Mouse (Mus musculus): ENCODE data around the gene St3gal3. TPM values are rescaled to one million over a fixed set of nuclear protein-coding genes. Genes with fewer than 3 reads are reported as not detected.

Gene St3gal3
- polyA plus RNA-seq, 1 experiment, result 6.8 TPM

GRCm38 (mm10) chr4:117980161-117980560 lies 154.6 kb downstream of the St3gal3 start:
- Histone ChIP-seq H3K4me1 (ENCODE audit: control insufficient read depth, insufficient read depth, low read length) (peaks cover 3% of the 10 kb centered on the region), H3K27ac (ENCODE audit: control insufficient read depth, insufficient read depth, low read depth, low read length, poor library complexity) (no peak overlapping the region), H3K4me3 (replicated peaks; ENCODE audit: control insufficient read depth, low read depth, low read length) (no peak overlapping the region)
- WGBS, result 57% methylated on average over 4 of the region's 4 CpGs
- no peak for TF ChIP-seq POLR2A (IDR thresholded peaks at IDR 0.05; ENCODE audit: borderline replicate concordance, control insufficient read depth, low read depth, low read length)
- no peak for TF ChIP-seq CTCF (IDR thresholded peaks at IDR 0.05; ENCODE audit: control insufficient read depth, insufficient read depth, low read length)

- no peak overlapping the region for H3K4me3 ChIP-seq (replicated peaks; ENCODE audit: control insufficient read depth, low read depth, low read length)
- H3K27ac ChIP-seq (ENCODE audit: control insufficient read depth, insufficient read depth, low read depth, low read length, poor library complexity), result no peak overlapping the region
- WGBS, result 85% methylated on average over 4 of the region's 4 CpGs
- peaks cover 3% of the 10 kb centered on the region for H3K4me1 ChIP-seq (ENCODE audit: control insufficient read depth, insufficient read depth, low read length)
- TF ChIP-seq POLR2A (IDR thresholded peaks at IDR 0.05; ENCODE audit: borderline replicate concordance, control insufficient read depth, low read depth, low read length), result no peak
- no peak for TF ChIP-seq CTCF (IDR thresholded peaks at IDR 0.05; ENCODE audit: control insufficient read depth, insufficient read depth, low read length)
Observed at GRCm38 (mm10) chr4:117979181-117979580, 155.5 kb downstream of the St3gal3 start.

GRCm38 (mm10) chr4:117978282-117978681 lies 156.4 kb downstream of the St3gal3 start:
- TF ChIP-seq POLR2A (IDR thresholded peaks at IDR 0.05; ENCODE audit: borderline replicate concordance, control insufficient read depth, low read depth, low read length), result no peak
- no peak for TF ChIP-seq CTCF (IDR thresholded peaks at IDR 0.05; ENCODE audit: control insufficient read depth, insufficient read depth, low read length)
- Histone ChIP-seq H3K27ac (ENCODE audit: control insufficient read depth, insufficient read depth, low read depth, low read length, poor library complexity) (no peak overlapping the region), H3K4me1 (ENCODE audit: control insufficient read depth, insufficient read depth, low read length) (peaks cover 3% of the 10 kb centered on the region), H3K4me3 (replicated peaks; ENCODE audit: control insufficient read depth, low read depth, low read length) (no peak overlapping the region)
- 77% methylated on average over 9 of the region's 9 CpGs for WGBS

GRCm38 (mm10) chr4:117977841-117978240 lies 156.9 kb downstream of the St3gal3 start:
- Histone ChIP-seq H3K4me1 (ENCODE audit: control insufficient read depth, insufficient read depth, low read length) (peaks cover 2% of the 10 kb centered on the region), H3K27ac (ENCODE audit: control insufficient read depth, insufficient read depth, low read depth, low read length, poor library complexity) (no peak overlapping the region), H3K4me3 (replicated peaks; ENCODE audit: control insufficient read depth, low read depth, low read length) (no peak overlapping the region)
- TF ChIP-seq CTCF (IDR thresholded peaks at IDR 0.05; ENCODE audit: control insufficient read depth, insufficient read depth, low read length) (no peak), POLR2A (IDR thresholded peaks at IDR 0.05; ENCODE audit: borderline replicate concordance, control insufficient read depth, low read depth, low read length) (no peak)
- WGBS, result 89% methylated on average over 11 of the region's 11 CpGs

- Histone ChIP-seq H3K4me1 (ENCODE audit: control insufficient read depth, insufficient read depth, low read length) (no peaks in the 10 kb centered on the region; the same call in 1 of the 2 replicates), H3K4me3 (replicated peaks; ENCODE audit: control insufficient read depth, low read depth, low read length) (no peak overlapping the region), H3K27ac (ENCODE audit: control insufficient read depth, insufficient read depth, low read depth, low read length, poor library complexity) (no peak overlapping the region)
- TF ChIP-seq POLR2A (IDR thresholded peaks at IDR 0.05; ENCODE audit: borderline replicate concordance, control insufficient read depth, low read depth, low read length) (no peak), CTCF (IDR thresholded peaks at IDR 0.05; ENCODE audit: control insufficient read depth, insufficient read depth, low read length) (no peak)
- WGBS, result 91% methylated on average over 9 of the region's 9 CpGs
Observed at GRCm38 (mm10) chr4:117977371-117977770, 157.3 kb downstream of the St3gal3 start.

- H3K27ac ChIP-seq (ENCODE audit: control insufficient read depth, insufficient read depth, low read depth, low read length, poor library complexity), result no peak overlapping the region
- H3K4me1 ChIP-seq (ENCODE audit: control insufficient read depth, insufficient read depth, low read length), result no peaks in the 10 kb centered on the region; the same call in 1 of the 2 replicates
- no peak for TF ChIP-seq POLR2A (IDR thresholded peaks at IDR 0.05; ENCODE audit: borderline replicate concordance, control insufficient read depth, low read depth, low read length)
- no peak for TF ChIP-seq CTCF (IDR thresholded peaks at IDR 0.05; ENCODE audit: control insufficient read depth, insufficient read depth, low read length)
- no peak overlapping the region for H3K4me3 ChIP-seq (replicated peaks; ENCODE audit: control insufficient read depth, low read depth, low read length)
- 78% methylated on average over 1 of the region's 1 CpGs for WGBS
Observed at GRCm38 (mm10) chr4:117975820-117976219, 158.9 kb downstream of the St3gal3 start.

- no peak for TF ChIP-seq CTCF (IDR thresholded peaks at IDR 0.05; ENCODE audit: control insufficient read depth, insufficient read depth, low read length)
- WGBS, result 73% methylated on average over 5 of the region's 5 CpGs
- no peaks in the 10 kb centered on the region; the same call in 1 of the 2 replicates for H3K4me1 ChIP-seq (ENCODE audit: control insufficient read depth, insufficient read depth, low read length)
- no peak overlapping the region for H3K27ac ChIP-seq (ENCODE audit: control insufficient read depth, insufficient read depth, low read depth, low read length, poor library complexity)
- H3K4me3 ChIP-seq (replicated peaks; ENCODE audit: control insufficient read depth, low read depth, low read length), result no peak overlapping the region
Observed at GRCm38 (mm10) chr4:117974719-117975118, 160.0 kb downstream of the St3gal3 start.

- H3K27ac ChIP-seq (ENCODE audit: control insufficient read depth, insufficient read depth, low read depth, low read length, poor library complexity), result no peak overlapping the region
- H3K4me3 ChIP-seq (replicated peaks; ENCODE audit: control insufficient read depth, low read depth, low read length), result no peak overlapping the region
- H3K4me1 ChIP-seq (ENCODE audit: control insufficient read depth, insufficient read depth, low read length), result no peaks in the 10 kb centered on the region
- TF ChIP-seq CTCF (IDR thresholded peaks at IDR 0.05; ENCODE audit: control insufficient read depth, insufficient read depth, low read length) (no peak), POLR2A (IDR thresholded peaks at IDR 0.05; ENCODE audit: borderline replicate concordance, control insufficient read depth, low read depth, low read length) (no peak)
- 84% methylated on average over 10 of the region's 10 CpGs for WGBS
Observed at GRCm38 (mm10) chr4:117972999-117973398, 161.7 kb downstream of the St3gal3 start.

- Histone ChIP-seq H3K4me3 (replicated peaks; ENCODE audit: control insufficient read depth, low read depth, low read length) (no peak overlapping the region), H3K27ac (ENCODE audit: control insufficient read depth, insufficient read depth, low read depth, low read length, poor library complexity) (no peak overlapping the region), H3K4me1 (ENCODE audit: control insufficient read depth, insufficient read depth, low read length) (no peaks in the 10 kb centered on the region)
- TF ChIP-seq CTCF (IDR thresholded peaks at IDR 0.05; ENCODE audit: control insufficient read depth, insufficient read depth, low read length), result no peak
- no peak for TF ChIP-seq POLR2A (IDR thresholded peaks at IDR 0.05; ENCODE audit: borderline replicate concordance, control insufficient read depth, low read depth, low read length)
- 84% methylated on average over 14 of the region's 14 CpGs for WGBS
Observed at GRCm38 (mm10) chr4:117964346-117965025, 170.2 kb downstream of the St3gal3 start.

All from bone marrow, adult 2 months (tissue).